Mouse (Mus musculus) stomach, embryonic 15.5 days (tissue): ENCODE results near the gene Gprc5c. TPM values are rescaled to one million over a fixed set of nuclear protein-coding genes. Genes with fewer than 3 reads are reported as not detected.

Experiments used
- ATAC-seq: fragments of 200-750 bp; cut with Nextera tagmentation; 2 replicates; pipeline ENCODE4 v1.8.0; 2017; ENCODE audit warnings: low read depth, moderate number of reproducible peaks, moderate TSS enrichment; ENCODE audit not compliant: insufficient read depth, low FRiP score
- H3K27ac ChIP-seq: fragments of 300-500 bp; sonication (generic); 2 replicates; pipeline ENCODE4 v1.5.1; 2015; ENCODE audit warnings: mild to moderate bottlenecking, inconsistent platforms
- H3K27me3 ChIP-seq: fragments of 300-500 bp; sonication (generic); replicated peaks from 2 replicates; pipeline ENCODE4 v1.6.1; 2015; ENCODE audit warnings: inconsistent platforms
- H3K36me3 ChIP-seq: fragments of 300-500 bp; sonication (generic); 2 replicates; pipeline ENCODE4 v1.6.1; 2015; ENCODE audit warnings: inconsistent platforms
- H3K4me1 ChIP-seq: fragments of 300-500 bp; sonication (generic); 2 replicates; pipeline ENCODE4 v1.6.1; 2015; ENCODE audit warnings: inconsistent platforms
- H3K4me2 ChIP-seq: fragments of 300-500 bp; sonication (generic); 2 replicates; pipeline ENCODE4 v1.6.1; 2015; ENCODE audit warnings: mild to moderate bottlenecking, inconsistent platforms
- H3K4me3 ChIP-seq: fragments of 300-500 bp; sonication (generic); replicated peaks from 2 replicates; pipeline ENCODE4 v1.5.1; 2015; ENCODE audit warnings: inconsistent platforms
- H3K9ac ChIP-seq: fragments of 300-500 bp; sonication (generic); 2 replicates; pipeline ENCODE4 v1.6.1; 2015; ENCODE audit warnings: inconsistent platforms
- H3K9me3 ChIP-seq: fragments of 300-500 bp; sonication (generic); 2 replicates; pipeline ENCODE4 v1.6.1; 2016; ENCODE audit warnings: inconsistent platforms
- WGBS: fragments of 180-500 bp; shearing (Covaris S2); methylation state at CpG from one replicate; pipeline ENCODE4 v1.1.7; 2015; 5-methylcytosine and 5-hydroxymethylcytosine counted together
- polyA plus RNA-seq: library from polyadenylated mRNA; unstranded; fragments of >200 nt; fragmentation: Nextera tagmentation; extraction: Ambion mirVana; gene quantifications from 2 replicates; pipeline ENCODE4 v1.2.1, GENCODE M21; 2015

The Gprc5c gene
- polyA plus RNA-seq, 1 experiment from 2014 or later = 27.4 TPM

DNA sequence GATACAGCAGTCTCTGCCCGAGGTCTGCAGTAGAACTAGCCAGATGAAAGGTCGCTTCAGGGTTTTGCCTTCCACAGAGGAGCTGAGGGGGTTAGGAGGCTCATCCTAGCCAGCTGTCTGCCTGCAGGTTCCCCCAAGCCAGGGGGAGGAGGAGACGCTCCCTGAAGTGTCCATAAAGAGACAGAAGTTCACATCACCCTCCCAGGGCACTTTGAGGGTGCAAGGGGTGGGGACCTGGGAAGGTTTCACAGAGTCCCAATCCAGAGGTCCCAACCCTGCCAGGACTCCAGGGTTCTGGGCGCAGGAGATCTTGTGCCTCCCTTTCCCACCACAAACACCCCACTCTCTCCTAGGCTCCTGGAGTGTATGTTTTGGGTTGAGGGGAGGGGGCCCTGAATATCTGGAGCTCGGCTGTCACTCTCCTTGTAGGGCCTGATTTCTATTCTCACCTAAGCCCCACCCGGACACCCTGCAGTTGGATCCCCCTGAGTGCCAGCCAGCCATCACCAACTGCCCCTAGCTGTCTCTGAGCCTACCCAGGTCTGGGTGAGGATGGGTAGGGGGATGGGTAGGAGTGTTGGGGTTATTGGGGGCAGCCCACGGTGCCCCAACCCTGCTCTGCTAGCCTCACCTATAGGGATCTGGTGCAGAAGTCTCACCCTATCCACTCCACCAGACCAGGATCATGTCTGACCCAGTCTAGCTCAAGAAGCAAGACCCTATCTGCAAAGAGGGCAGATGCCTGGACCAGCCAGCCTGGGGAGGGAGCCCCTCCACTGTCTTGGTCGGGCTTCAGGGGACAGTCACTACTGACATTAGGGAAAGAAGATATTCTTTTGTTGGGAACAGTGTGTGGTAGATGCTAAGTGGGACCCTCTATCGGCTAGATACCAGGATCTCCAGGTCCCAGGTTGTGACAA is 23.5 kb downstream of the Gprc5c start:
- no peak overlapping the region for H3K4me3 ChIP-seq
- peaks cover 11% of the 10 kb centered on the region for H3K4me1 ChIP-seq
- H3K36me3 ChIP-seq = no peaks in the 10 kb centered on the region
- no peak for ATAC-seq
- H3K9ac ChIP-seq = no peak overlapping the region
- no peaks in the 10 kb centered on the region for H3K27me3 ChIP-seq
- no peaks in the 10 kb centered on the region for H3K9me3 ChIP-seq
- 54% methylated on average over 9 of the region's 9 CpGs for WGBS
- no peak overlapping the region for H3K4me2 ChIP-seq
- H3K27ac ChIP-seq = no peak overlapping the region

DNA sequence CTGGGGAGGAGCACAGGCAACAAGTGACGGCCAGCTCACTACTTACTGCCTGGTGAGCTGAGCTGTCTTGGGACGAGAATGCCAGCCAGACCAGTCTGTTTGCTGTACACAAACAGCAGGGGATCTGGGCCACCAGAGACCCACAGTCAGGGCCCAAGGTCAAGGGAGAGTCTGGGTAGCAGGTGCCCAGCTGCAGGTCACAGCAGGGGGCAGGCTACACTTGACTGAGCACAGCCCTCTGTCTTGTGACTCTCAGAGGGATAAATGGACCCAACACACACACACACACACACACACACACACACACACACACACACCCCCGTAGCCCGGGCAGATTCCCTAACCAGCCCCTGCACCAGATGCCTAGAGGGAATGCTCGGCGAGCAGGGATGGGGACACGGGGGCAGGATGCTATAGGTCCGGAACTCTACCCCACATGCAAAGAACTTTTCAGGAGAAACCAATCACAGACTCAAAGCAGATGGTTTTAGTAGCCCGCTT is 24.4 kb downstream of the Gprc5c start:
- Histone ChIP-seq H3K4me2 (no peak overlapping the region), H3K9ac (no peak overlapping the region), H3K36me3 (no peaks in the 10 kb centered on the region), H3K4me3 (no peak overlapping the region), H3K27ac (no peak overlapping the region), H3K27me3 (no peaks in the 10 kb centered on the region), H3K4me1 (peaks cover 11% of the 10 kb centered on the region), H3K9me3 (no peaks in the 10 kb centered on the region)
- ATAC-seq = no peak
- 19% methylated on average over 7 of the region's 9 CpGs for WGBS

DNA sequence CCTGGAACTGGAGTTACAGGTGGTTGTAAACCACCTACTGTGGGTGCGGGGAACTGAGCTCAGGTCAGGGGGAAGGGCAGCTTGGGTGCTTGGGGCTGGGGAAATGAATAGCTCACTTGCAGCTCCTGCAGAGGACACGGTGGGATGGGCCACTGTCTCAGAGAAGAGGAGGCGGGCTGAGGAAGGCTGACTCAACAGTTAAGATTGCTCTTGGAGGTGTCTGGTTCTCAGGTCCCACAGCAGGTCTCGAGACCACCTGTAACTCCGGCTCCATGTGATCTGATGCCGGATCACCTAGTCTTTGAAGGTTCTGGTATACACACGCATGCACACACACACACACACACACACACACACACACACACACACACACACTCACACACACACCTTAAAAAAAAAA is 25.2 kb downstream of the Gprc5c start:
- Histone ChIP-seq H3K4me1 (peaks cover 11% of the 10 kb centered on the region), H3K27ac (no peak overlapping the region), H3K9me3 (no peaks in the 10 kb centered on the region), H3K9ac (no peak overlapping the region), H3K27me3 (no peaks in the 10 kb centered on the region), H3K4me3 (no peak overlapping the region), H3K4me2 (no peak overlapping the region), H3K36me3 (no peaks in the 10 kb centered on the region)
- WGBS = 48% methylated on average over 7 of the region's 7 CpGs
- ATAC-seq = no peak

DNA sequence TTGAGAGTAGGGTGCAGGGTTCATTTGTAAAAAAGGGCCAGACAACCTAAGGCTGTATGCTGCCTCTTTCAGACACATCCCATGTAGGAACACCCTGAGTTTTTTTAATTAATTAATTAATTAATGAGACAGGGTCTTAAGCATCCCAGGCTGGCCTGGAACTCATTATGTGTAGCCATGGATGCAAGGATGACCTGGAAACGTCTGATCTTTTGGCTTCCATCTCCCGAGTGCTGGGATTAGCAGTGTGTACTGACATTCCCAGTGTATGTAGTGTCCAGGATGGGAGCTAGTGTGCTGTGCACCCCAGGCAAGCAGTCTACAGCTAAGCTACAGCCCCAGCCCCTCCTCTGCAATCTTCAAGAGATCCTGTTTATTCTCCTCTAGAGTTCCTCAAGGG is 25.7 kb downstream of the Gprc5c start:
- Histone ChIP-seq H3K9me3 (no peaks in the 10 kb centered on the region), H3K36me3 (no peaks in the 10 kb centered on the region), H3K27me3 (no peaks in the 10 kb centered on the region), H3K4me2 (no peak overlapping the region), H3K9ac (no peak overlapping the region), H3K4me3 (no peak overlapping the region), H3K4me1 (peaks cover 11% of the 10 kb centered on the region), H3K27ac (no peak overlapping the region)
- WGBS = 36% methylated on average over 2 of the region's 2 CpGs
- ATAC-seq = no peak

DNA sequence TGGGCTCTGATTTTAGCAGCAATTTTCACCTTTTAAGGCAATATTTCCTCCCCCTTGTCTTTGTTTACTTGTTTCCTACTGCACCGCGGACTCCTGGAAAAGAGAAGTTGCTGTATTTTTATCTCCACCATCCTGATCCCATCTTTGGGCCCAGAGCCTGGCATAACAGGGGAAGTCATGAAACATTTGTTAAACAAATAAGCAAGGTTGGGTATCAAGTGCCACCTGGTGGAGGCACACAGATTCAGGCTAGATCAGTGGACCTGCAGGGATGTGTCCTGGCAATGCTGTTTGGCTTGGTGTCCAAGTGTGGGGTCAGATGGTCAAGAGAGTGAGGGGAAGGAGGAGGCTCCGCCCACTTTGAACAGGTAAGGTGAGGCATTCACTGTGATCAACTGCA is 26.2 kb downstream of the Gprc5c start:
- no peak overlapping the region for H3K4me3 ChIP-seq
- no peaks in the 10 kb centered on the region for H3K27me3 ChIP-seq
- no peak; the same call in 1 of the 2 replicates for ATAC-seq
- H3K9me3 ChIP-seq = no peaks in the 10 kb centered on the region
- no peak overlapping the region for H3K27ac ChIP-seq
- no peak overlapping the region for H3K9ac ChIP-seq
- H3K4me1 ChIP-seq = peaks cover 11% of the 10 kb centered on the region
- 39% methylated on average over 3 of the region's 3 CpGs for WGBS
- H3K4me2 ChIP-seq = no peak overlapping the region
- no peaks in the 10 kb centered on the region for H3K36me3 ChIP-seq

DNA sequence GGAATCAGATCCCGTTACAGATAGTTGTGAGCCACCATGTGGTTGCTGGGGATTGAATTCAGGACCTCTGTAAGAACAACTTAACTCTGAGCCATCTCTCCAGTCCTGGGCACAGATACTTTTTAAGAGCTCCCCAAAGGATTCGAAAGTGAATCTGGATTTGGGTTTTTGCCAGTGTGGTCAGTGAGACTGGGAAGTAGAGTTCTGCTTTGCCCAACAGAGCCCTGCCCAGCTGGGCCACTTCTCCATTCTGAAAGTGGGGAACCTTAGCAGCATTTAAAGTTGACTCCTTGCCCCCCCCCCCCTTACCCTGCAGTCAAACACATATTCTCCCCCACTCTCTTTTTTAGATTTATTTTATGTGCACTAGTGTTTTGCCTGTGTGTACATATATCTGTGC is 28.7 kb downstream of the Gprc5c start:
- Histone ChIP-seq H3K9ac (no peak overlapping the region), H3K4me2 (no peak overlapping the region), H3K4me3 (no peak overlapping the region), H3K27ac (no peak overlapping the region), H3K4me1 (peaks cover 2% of the 10 kb centered on the region; the same call in 1 of the 2 replicates), H3K36me3 (no peaks in the 10 kb centered on the region), H3K9me3 (no peaks in the 10 kb centered on the region), H3K27me3 (no peaks in the 10 kb centered on the region)
- ATAC-seq = no peak
- 69% methylated on average over 2 of the region's 2 CpGs for WGBS

DNA sequence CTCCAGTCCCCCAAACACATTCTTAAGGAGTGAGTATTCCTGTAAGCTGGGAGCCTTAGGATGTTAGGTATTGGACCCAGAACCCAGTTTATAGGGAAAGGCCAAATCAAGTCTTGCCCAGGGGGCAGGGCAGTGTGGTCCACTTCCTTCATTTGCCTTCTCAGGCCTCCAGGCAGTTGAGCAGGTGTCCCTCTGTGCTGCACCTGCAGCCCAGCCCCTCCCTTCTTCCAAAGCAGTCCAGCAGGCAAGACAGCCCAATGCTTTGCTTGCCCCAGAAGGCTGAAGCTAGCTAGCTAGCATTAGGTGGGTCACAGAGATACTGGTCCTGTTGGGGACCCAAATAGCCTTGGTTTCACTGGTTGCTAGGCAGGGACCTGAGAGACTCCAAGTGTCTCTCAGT is 29.2 kb downstream of the Gprc5c start:
- H3K4me2 ChIP-seq = no peak overlapping the region
- no peak overlapping the region for H3K27ac ChIP-seq
- H3K27me3 ChIP-seq = no peaks in the 10 kb centered on the region
- no peaks in the 10 kb centered on the region for H3K9me3 ChIP-seq
- H3K4me3 ChIP-seq = no peak overlapping the region
- peaks cover 2% of the 10 kb centered on the region; the same call in 1 of the 2 replicates for H3K4me1 ChIP-seq
- ATAC-seq = no peak
- H3K9ac ChIP-seq = no peak overlapping the region
- no peaks in the 10 kb centered on the region for H3K36me3 ChIP-seq

DNA sequence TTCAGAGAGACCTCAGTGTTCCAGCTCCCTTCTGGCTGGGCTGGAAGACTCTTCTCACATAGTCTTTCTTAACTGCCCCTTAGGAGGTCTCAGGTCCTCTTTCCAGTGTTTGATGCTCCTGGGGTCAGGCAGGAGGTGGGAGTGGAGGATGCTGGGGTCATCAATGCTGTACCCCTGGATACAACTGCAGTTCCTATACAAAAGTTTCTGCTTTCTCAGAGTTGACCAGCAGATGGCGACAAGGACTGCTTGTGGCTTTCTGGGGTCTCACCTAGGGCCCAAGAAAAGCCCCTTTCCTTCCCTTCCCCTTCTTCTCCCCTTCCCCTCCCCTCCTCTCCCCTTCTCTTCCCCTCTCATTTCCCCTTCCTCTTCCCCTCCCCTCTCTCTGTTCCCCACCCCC is 29.6 kb downstream of the Gprc5c start:
- Histone ChIP-seq H3K27ac (no peak overlapping the region), H3K4me2 (no peak overlapping the region), H3K9me3 (no peaks in the 10 kb centered on the region), H3K27me3 (no peaks in the 10 kb centered on the region), H3K36me3 (no peaks in the 10 kb centered on the region), H3K9ac (no peak overlapping the region), H3K4me1 (peaks cover 2% of the 10 kb centered on the region; the same call in 1 of the 2 replicates), H3K4me3 (no peak overlapping the region)
- no peak for ATAC-seq
- WGBS = 11% methylated on average over 1 of the region's 1 CpGs

DNA sequence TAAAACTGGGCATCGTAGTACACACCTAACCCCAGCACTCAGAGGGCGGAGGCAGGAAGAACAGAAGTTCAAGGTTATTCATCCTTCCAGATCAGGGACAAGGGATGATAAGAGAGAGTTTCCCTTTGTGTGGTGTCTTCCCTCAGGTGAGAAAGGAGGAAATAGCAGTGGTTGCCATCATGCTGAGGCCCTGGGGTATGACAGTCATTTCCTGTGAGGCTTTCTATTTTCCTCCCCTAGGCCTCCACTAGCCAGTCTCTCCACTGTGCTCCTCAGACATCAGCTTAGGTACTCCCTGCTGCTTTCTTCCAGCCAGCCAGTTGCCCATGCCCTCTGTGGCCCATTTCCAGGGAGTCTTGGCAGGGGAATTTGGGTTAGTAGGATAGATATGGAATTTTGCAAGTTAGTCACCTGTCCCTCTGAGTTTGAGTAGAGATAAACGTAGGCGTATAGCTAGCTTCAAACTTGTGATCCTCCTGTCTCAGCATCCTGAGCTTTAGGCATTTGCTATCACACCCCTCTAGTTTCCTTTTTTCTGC is 32.4 kb downstream of the Gprc5c start:
- no peak overlapping the region for H3K9ac ChIP-seq
- WGBS = 85% methylated on average over 4 of the region's 4 CpGs
- H3K36me3 ChIP-seq = no peaks in the 10 kb centered on the region
- no peak overlapping the region for H3K4me3 ChIP-seq
- no peaks in the 10 kb centered on the region for H3K27me3 ChIP-seq
- no peak overlapping the region for H3K4me2 ChIP-seq
- H3K27ac ChIP-seq = no peak overlapping the region
- no peak for ATAC-seq
- no peaks in the 10 kb centered on the region for H3K9me3 ChIP-seq
- no peaks in the 10 kb centered on the region for H3K4me1 ChIP-seq

DNA sequence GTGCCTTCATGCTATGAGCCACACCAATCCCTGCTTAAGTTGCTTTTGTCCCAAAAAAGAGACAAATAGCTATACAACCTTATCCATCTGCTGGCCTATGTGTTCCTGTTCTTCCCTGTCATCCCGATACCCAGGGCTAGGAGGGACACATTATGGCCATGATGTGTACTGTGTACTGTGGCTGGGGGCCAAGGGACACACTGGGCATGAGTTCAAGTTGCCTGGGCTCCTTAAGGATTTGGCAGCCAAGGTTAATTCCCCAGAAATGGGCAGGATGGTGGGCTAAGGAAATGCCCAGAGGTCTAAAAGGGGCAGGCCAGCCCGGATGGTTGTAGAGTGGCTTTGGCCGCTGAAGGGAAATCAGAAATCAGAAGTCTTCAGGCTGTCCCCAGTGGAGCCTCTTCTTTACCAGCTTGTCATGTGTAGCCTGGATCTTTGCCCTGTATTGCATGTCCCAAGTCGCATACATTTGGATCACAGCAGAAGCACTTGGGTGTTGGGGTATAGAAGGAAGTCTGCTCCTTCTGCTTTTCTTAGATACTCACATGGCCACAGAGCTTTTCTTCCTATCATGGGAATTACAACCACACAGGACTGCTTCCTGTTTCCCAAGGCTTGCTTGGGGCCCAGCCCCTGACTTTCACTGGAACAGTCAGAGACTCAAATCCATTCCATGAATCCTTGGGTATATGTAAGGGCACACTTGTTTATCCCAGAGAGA is 33.6 kb downstream of the Gprc5c start:
- Histone ChIP-seq H3K4me1 (no peaks in the 10 kb centered on the region), H3K9ac (no peak overlapping the region), H3K4me2 (no peak overlapping the region), H3K36me3 (no peaks in the 10 kb centered on the region), H3K4me3 (no peak overlapping the region), H3K27me3 (no peaks in the 10 kb centered on the region), H3K9me3 (no peaks in the 10 kb centered on the region), H3K27ac (no peak overlapping the region)
- no peak for ATAC-seq
- 75% methylated on average over 4 of the region's 4 CpGs for WGBS

DNA sequence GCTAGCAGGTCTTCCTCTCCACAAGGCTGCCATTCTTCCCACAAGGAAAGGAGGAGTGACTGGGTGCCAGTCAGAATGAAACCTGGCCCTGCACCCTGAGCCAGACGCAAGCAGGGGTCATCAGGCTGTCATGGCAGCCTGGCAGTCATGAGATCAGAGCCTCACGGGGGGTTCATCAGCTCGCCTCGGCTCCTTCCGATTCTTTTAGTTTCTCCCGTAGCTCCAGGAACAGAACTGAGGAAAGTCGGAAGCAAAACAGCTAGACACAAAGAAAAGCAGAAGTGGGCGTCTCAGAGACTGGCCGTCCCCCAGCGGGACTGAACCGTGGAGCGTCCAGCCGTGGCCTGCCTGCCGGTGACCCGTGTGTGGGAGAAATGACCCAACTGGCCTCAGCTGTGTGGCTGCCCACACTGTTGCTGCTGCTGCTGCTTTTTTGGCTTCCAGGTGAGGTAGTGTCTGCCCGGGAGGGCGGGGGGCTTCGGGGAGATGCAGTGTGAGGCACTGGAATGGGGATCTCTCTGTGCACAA is 39.1 kb downstream of the Gprc5c start, which contains the start of gene Cd300a:
Gene Cd300a (plus strand): TSS at position 51 of the 528 bp plus-strand sequence.
- no peaks in the 10 kb centered on the region for H3K36me3 ChIP-seq
- H3K4me2 ChIP-seq = no peak within 1 kb of the TSS
- H3K9ac ChIP-seq = no peak within 1 kb of the TSS
- no peak within 1 kb of the TSS for H3K27ac ChIP-seq
- H3K4me3 ChIP-seq = no peak within 1 kb of the TSS
- no peaks in the 10 kb centered on the region for H3K9me3 ChIP-seq
- no peak; the same call in 1 of the 2 replicates for ATAC-seq
- no peaks in the 10 kb centered on the region for H3K27me3 ChIP-seq
- WGBS = 76% methylated on average over 18 of the region's 18 CpGs
- no peaks in the 10 kb centered on the region for H3K4me1 ChIP-seq

DNA sequence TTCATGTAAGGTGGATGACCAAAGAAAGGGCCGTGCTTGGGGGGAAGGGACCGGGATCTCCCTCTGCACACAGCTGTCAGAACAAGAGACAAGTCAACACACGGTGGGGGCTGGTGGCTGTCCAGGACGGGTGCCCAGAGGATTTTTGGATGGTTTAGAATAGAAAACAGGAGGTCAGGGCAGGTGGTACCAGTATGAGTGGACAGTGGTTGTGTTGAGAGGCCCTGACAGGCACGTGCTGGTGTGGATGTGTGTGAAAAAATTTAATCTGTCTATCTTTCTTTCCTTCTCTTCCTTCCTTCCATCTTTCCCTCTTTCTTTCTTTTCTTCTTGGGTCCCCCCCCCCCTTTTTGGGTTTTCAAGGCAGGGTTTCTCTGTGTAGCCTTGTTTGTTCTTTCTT is 39.6 kb downstream of the Gprc5c start:
- H3K4me2 ChIP-seq = no peak overlapping the region
- no peaks in the 10 kb centered on the region for H3K9me3 ChIP-seq
- H3K4me1 ChIP-seq = no peaks in the 10 kb centered on the region
- H3K4me3 ChIP-seq = no peak overlapping the region
- ATAC-seq = no peak
- H3K36me3 ChIP-seq = no peaks in the 10 kb centered on the region
- no peak overlapping the region for H3K9ac ChIP-seq
- no peaks in the 10 kb centered on the region for H3K27me3 ChIP-seq
- WGBS = 45% methylated on average over 5 of the region's 5 CpGs
- no peak overlapping the region for H3K27ac ChIP-seq
